Mouse (Mus musculus) embryonic facial prominence, embryonic 13.5 days (tissue): ENCODE data around the gene Cdhr5. TPM values are rescaled to one million over a fixed set of nuclear protein-coding genes. Genes with fewer than 3 reads are reported as not detected.

Source experiments
- ATAC-seq: fragments of 200-750 bp; cut with Nextera tagmentation; 2 replicates; pipeline ENCODE4 v1.8.0; 2017; ENCODE audit warnings: low read depth; ENCODE audit not compliant: insufficient number of reproducible peaks, insufficient read depth, low FRiP score, low TSS enrichment
- H3K27ac ChIP-seq: fragments of 300-500 bp; sonication (generic); 2 replicates; pipeline ENCODE4 v1.5.1; 2015; ENCODE audit warnings: moderate library complexity, mild to moderate bottlenecking, inconsistent platforms
- H3K27me3 ChIP-seq: fragments of 300-500 bp; sonication (generic); 2 replicates; pipeline ENCODE4 v1.6.1; 2015; ENCODE audit warnings: mild to moderate bottlenecking, inconsistent platforms
- H3K36me3 ChIP-seq: fragments of 300-500 bp; sonication (generic); 2 replicates; pipeline ENCODE4 v1.6.1; 2015; ENCODE audit warnings: mild to moderate bottlenecking, inconsistent platforms
- H3K4me1 ChIP-seq: fragments of 300-500 bp; sonication (generic); 2 replicates; pipeline ENCODE4 v1.6.1; 2015; ENCODE audit warnings: inconsistent platforms
- H3K4me2 ChIP-seq: fragments of 300-500 bp; sonication (generic); 2 replicates; pipeline ENCODE4 v1.6.1; 2015; ENCODE audit warnings: moderate library complexity, mild to moderate bottlenecking, inconsistent platforms
- H3K4me3 ChIP-seq: fragments of 300-500 bp; sonication (generic); 2 replicates; pipeline ENCODE4 v1.5.1; 2015; ENCODE audit warnings: mild to moderate bottlenecking, inconsistent platforms
- H3K9ac ChIP-seq: fragments of 300-500 bp; sonication (generic); 2 replicates; pipeline ENCODE4 v1.6.1; 2015; ENCODE audit warnings: mild to moderate bottlenecking, inconsistent platforms
- H3K9me3 ChIP-seq: fragments of 300-500 bp; sonication (generic); 2 replicates; pipeline ENCODE4 v1.6.1; 2016; ENCODE audit warnings: inconsistent platforms
- WGBS: fragments of 180-500 bp; shearing (Covaris S2); methylation state at CpG from one replicate; pipeline ENCODE4 v1.1.7; 2015; ENCODE audit warnings: mixed read lengths; 5-methylcytosine and 5-hydroxymethylcytosine counted together
- polyA plus RNA-seq: library from polyadenylated mRNA; unstranded; fragments of >200 nt; fragmentation: Nextera tagmentation; extraction: Ambion mirVana; gene quantifications from 2 replicates; pipeline ENCODE4 v1.2.1, GENCODE M21; 2015

Gene Cdhr5
- polyA plus RNA-seq, 1 experiment from 2014 or later = not detected

- no peak for ATAC-seq
- Histone ChIP-seq H3K27ac (no peak overlapping the region), H3K4me1 (peaks cover 33% of the 10 kb centered on the region), H3K9ac (no peak overlapping the region; the same call in 1 of the 2 replicates), H3K4me3 (peak overlapping the region; percentile 45), H3K9me3 (no peaks in the 10 kb centered on the region), H3K4me2 (peak overlapping the region; percentile 81), H3K36me3 (peaks cover 24% of the 10 kb centered on the region), H3K27me3 (peaks cover 54% of the 10 kb centered on the region)
- 7% methylated on average over 22 of the region's 22 CpGs for WGBS
Measured at GRCm38 (mm10) chr7:141294479-141294878, 17.9 kb upstream of the Cdhr5 start.

- Histone ChIP-seq H3K9me3 (no peaks in the 10 kb centered on the region), H3K27ac (no peak overlapping the region), H3K9ac (peak overlapping the region; percentile 66), H3K27me3 (peaks cover 54% of the 10 kb centered on the region), H3K4me3 (peak overlapping the region; percentile 45), H3K4me2 (peak overlapping the region; percentile 81), H3K36me3 (peaks cover 18% of the 10 kb centered on the region), H3K4me1 (peaks cover 33% of the 10 kb centered on the region)
- peak; percentile 8; the same call in 1 of the 2 replicates for ATAC-seq
- WGBS = 1% methylated on average over 53 of the region's 53 CpGs
Measured at GRCm38 (mm10) chr7:141293852-141294471, 17.4 kb upstream of the Cdhr5 start.

- Histone ChIP-seq H3K27ac (no peak overlapping the region), H3K27me3 (peaks cover 54% of the 10 kb centered on the region), H3K9ac (peak overlapping the region; percentile 68), H3K4me1 (peaks cover 33% of the 10 kb centered on the region), H3K36me3 (peaks cover 12% of the 10 kb centered on the region), H3K9me3 (no peaks in the 10 kb centered on the region), H3K4me3 (peak overlapping the region; percentile 55), H3K4me2 (peak overlapping the region; percentile 86)
- ATAC-seq = no peak
- 29% methylated on average over 15 of the region's 15 CpGs for WGBS
Measured at GRCm38 (mm10) chr7:141292583-141293388, 16.2 kb upstream of the Cdhr5 start.

GRCm38 (mm10) chr7:141291921-141292582, 15.5 kb upstream of the Cdhr5 start, which contains the start of gene Drd4:
TSS of gene Drd4 (plus strand) at chr7:141292006.
- peaks cover 33% of the 10 kb centered on the region for H3K4me1 ChIP-seq
- no peaks in the 10 kb centered on the region for H3K9me3 ChIP-seq
- H3K36me3 ChIP-seq = peaks cover 5% of the 10 kb centered on the region
- ATAC-seq = peak; percentile 64; the same call in 1 of the 2 replicates
- peaks cover 54% of the 10 kb centered on the region for H3K27me3 ChIP-seq
- no peak within 1 kb of the TSS for H3K27ac ChIP-seq
- peak within 1 kb of the TSS; percentile 55 for H3K4me3 ChIP-seq
- H3K4me2 ChIP-seq = peak within 1 kb of the TSS; percentile 86
- WGBS = 1% methylated on average over 46 of the region's 46 CpGs
- peak within 1 kb of the TSS; percentile 68 for H3K9ac ChIP-seq

- peaks cover 22% of the 10 kb centered on the region for H3K27me3 ChIP-seq
Measured at GRCm38 (mm10) chr7:141288042-141288441, 11.5 kb upstream of the Cdhr5 start.

GRCm38 (mm10) chr7:141282756-141283155, 6.2 kb upstream of the Cdhr5 start:
- 84% methylated on average over 4 of the region's 4 CpGs for whole genome bisulfite sequencing
- Histone ChIP-seq H3K27me3 (peaks cover 16% of the 10 kb centered on the region), H3K4me1 (peaks cover 9% of the 10 kb centered on the region), H3K9me3 (no peaks in the 10 kb centered on the region), H3K36me3 (no peaks in the 10 kb centered on the region), H3K27ac (no peak overlapping the region), H3K4me2 (no peak overlapping the region), H3K4me3 (no peak overlapping the region), H3K9ac (no peak overlapping the region)
- ATAC-seq = no peak

More at GRCm38 (mm10) chr7:141288042-141288441, 11.5 kb upstream of the Cdhr5 start:
- 84% methylated on average over 3 of the region's 3 CpGs for WGBS
- H3K27ac ChIP-seq = no peak overlapping the region
- ATAC-seq = no peak
- H3K4me2 ChIP-seq = no peak overlapping the region
- no peak overlapping the region for H3K4me3 ChIP-seq
- no peaks in the 10 kb centered on the region for H3K9me3 ChIP-seq
- H3K9ac ChIP-seq = no peak overlapping the region
- no peaks in the 10 kb centered on the region for H3K36me3 ChIP-seq
- H3K4me1 ChIP-seq = peaks cover 16% of the 10 kb centered on the region

- Histone ChIP-seq H3K27me3 (peaks cover 16% of the 10 kb centered on the region), H3K4me2 (no peak overlapping the region), H3K9me3 (no peaks in the 10 kb centered on the region), H3K4me3 (no peak overlapping the region), H3K4me1 (peaks cover 9% of the 10 kb centered on the region), H3K36me3 (no peaks in the 10 kb centered on the region), H3K27ac (no peak overlapping the region), H3K9ac (no peak overlapping the region)
- 55% methylated on average over 6 of the region's 6 CpGs for WGBS
- no peak for ATAC-seq
Measured at GRCm38 (mm10) chr7:141281442-141281841, 4.9 kb upstream of the Cdhr5 start.

GRCm38 (mm10) chr7:141278766-141279590, 2.4 kb upstream of the Cdhr5 start, which contains the start of gene Sct:
TSS of gene Sct (minus strand) at chr7:141279133.
- no peak within 1 kb of the TSS for H3K27ac ChIP-seq
- peak; percentile 49; the same call in 1 of the 2 replicates for ATAC-seq
- WGBS = 2% methylated on average over 46 of the region's 46 CpGs

GRCm38 (mm10) chr7:141277701-141278678, 1.4 kb upstream of the Cdhr5 start:
- Histone ChIP-seq H3K27me3 (peaks cover 16% of the 10 kb centered on the region), H3K4me3 (no peak overlapping the region; the same call in 1 of the 2 replicates), H3K4me2 (peak overlapping the region; percentile 97), H3K4me1 (peaks cover 9% of the 10 kb centered on the region), H3K27ac (no peak overlapping the region), H3K9ac (peak overlapping the region; percentile 73; the same call in 1 of the 2 replicates), H3K9me3 (no peaks in the 10 kb centered on the region), H3K36me3 (no peaks in the 10 kb centered on the region)
- ATAC-seq = no peak
- WGBS = 74% methylated on average over 11 of the region's 11 CpGs

More at GRCm38 (mm10) chr7:141278766-141279590, 2.4 kb upstream of the Cdhr5 start, which contains the start of gene Sct:
- H3K27me3 ChIP-seq = peaks cover 16% of the 10 kb centered on the region
- H3K36me3 ChIP-seq = no peaks in the 10 kb centered on the region
- H3K4me3 ChIP-seq = peak within 1 kb of the TSS; percentile 52
- peaks cover 9% of the 10 kb centered on the region for H3K4me1 ChIP-seq
- H3K4me2 ChIP-seq = peak within 1 kb of the TSS; percentile 97
- H3K9me3 ChIP-seq = no peaks in the 10 kb centered on the region
- peak within 1 kb of the TSS; percentile 73 for H3K9ac ChIP-seq

GRCm38 (mm10) chr7:141275356-141275755, 1.2 kb downstream of the Cdhr5 start:
- H3K4me1 ChIP-seq = peaks cover 9% of the 10 kb centered on the region
- WGBS = 76% methylated on average over 9 of the region's 9 CpGs

More at GRCm38 (mm10) chr7:141275356-141275755, 1.2 kb downstream of the Cdhr5 start:
- Histone ChIP-seq H3K4me3 (no peak overlapping the region), H3K9ac (no peak overlapping the region), H3K9me3 (no peaks in the 10 kb centered on the region), H3K27me3 (peaks cover 16% of the 10 kb centered on the region), H3K27ac (no peak overlapping the region), H3K36me3 (no peaks in the 10 kb centered on the region), H3K4me2 (no peak overlapping the region)
- ATAC-seq = no peak
